8 mouse cellular contexts compared by ENCODE assay signal in the genomic region with DNA sequence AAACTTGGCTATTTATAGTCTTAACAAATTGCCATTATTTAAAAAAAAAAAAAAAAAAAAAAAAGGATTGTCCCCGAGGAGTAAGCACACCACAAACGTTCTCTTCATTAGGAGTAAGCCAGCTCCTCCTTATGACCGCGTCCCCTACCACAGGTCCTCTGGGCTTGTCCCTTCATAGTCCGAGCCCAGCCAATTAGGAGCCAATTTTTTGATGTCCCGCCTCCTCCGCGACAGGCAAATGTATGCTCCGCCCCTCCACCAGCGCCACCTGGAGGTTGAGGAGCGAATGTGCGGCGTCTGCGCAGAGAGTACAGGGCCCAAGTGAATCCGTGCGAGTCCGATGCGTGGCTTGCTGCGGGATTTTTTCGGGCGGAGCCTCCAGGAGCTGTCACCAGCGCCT. TPM values are rescaled to one million over a fixed set of nuclear protein-coding genes. Genes with fewer than 3 reads are reported as not detected.
DNase-seq lines count a peak whose midpoint lies in the region; ATAC-seq lines count a peak whose summit lies in the region.

No protein-coding gene starts in this region.

- H3K4me3 ChIP-seq in intestine, embryonic 16.5 days (ENCODE audit: low read length) = peak overlapping the region; percentile 47

- DNase-seq in adrenal gland, postnatal 10 days = peak; percentile 97
- peak; percentile 93 for DNase-seq in embryo, embryonic 9.5 days (ENCODE audit: extremely low spot score)
- peak; percentile 87 to 95 for DNase-seq in gastrocnemius, postnatal 4 days (ENCODE audit: low spot score in 2 of 2)
- peak; percentile 95 to 98 for DNase-seq in left cerebral cortex, postnatal 25 days (ENCODE audit: low spot score in 2 of 2)
- peak; percentile 95 for DNase-seq in mesoderm, embryonic 11.5 days (ENCODE audit: low read depth, low spot score)
- peak; percentile 96 for DNase-seq in right cerebral cortex, postnatal 25 days
- peak; percentile 91 to 93 for DNase-seq in urinary bladder, postnatal 36 days (ENCODE audit: low spot score in 2 of 2)

- no peak overlapping the region; the same call in 1 of the 2 replicates for H3K27ac ChIP-seq in intestine, embryonic 16.5 days (ENCODE audit: low read length)

- under 1% methylated on average over 22 of the region's 22 CpGs for WGBS in intestine, embryonic 16.5 days

- H3K9me3 ChIP-seq in intestine, embryonic 16.5 days (ENCODE audit: control insufficient read depth, low read length) = no peaks in the 10 kb centered on the region

- ATAC-seq in intestine, embryonic 16.5 days = peak; percentile 89

- intact Hi-C loops in left cerebral cortex, postnatal 25 days (cut with DNase I) = loop anchor here (5.0 kb wide), 1 partner anchor 94 kb away; no protein-coding TSS in a partner anchor

- no peaks in the 10 kb centered on the region for H3K36me3 ChIP-seq in intestine, embryonic 16.5 days (ENCODE audit: control insufficient read depth, insufficient read depth, low read length)

- peak overlapping the region; percentile 69 for H3K9ac ChIP-seq in intestine, embryonic 16.5 days (ENCODE audit: low read depth, low read length)

- H3K4me2 ChIP-seq in intestine, embryonic 16.5 days (ENCODE audit: low read depth, low read length) = peak overlapping the region; percentile 75

- peaks cover 36% of the 10 kb centered on the region for H3K4me1 ChIP-seq in intestine, embryonic 16.5 days (ENCODE audit: control insufficient read depth, insufficient read depth, low read length)

- H3K27me3 ChIP-seq in intestine, embryonic 16.5 days (replicated peaks; ENCODE audit: control insufficient read depth, insufficient read depth, low read length) = no peaks in the 10 kb centered on the region

RNA-seq across cellular contexts. Expression of a gene that starts 14.1 kb away (rescaled TPM):
- total RNA-seq in adrenal gland, postnatal 10 days (2021) = 100 to 1,000 TPM in 1 of 2 experiments, 10 to 100 TPM in 1; 98.7 to 133 TPM
- total RNA-seq in gastrocnemius, postnatal 4 days (2021) = 100 to 1,000 TPM; 155 to 169 TPM
- polyA plus RNA-seq in intestine, embryonic 16.5 days (2015; fragmentation: Nextera tagmentation; extraction: Ambion mirVana) = 52.8 and 53.8 TPM in 2 replicates
- 100 to 1,000 TPM; 138 to 148 TPM for total RNA-seq in left cerebral cortex, postnatal 25 days (2021)
